Mouse (Mus musculus): ENCODE results near the gene Rpl37.
A peak's percentile ranks its signal among the peaks of the same experiment; 100 is the strongest.
"Not testable (repeated sequence)": the region's sequence is repeated elsewhere in the genome, so short reads cannot be mapped to it uniquely, and the experiment has no call there.

Gene Rpl37

GRCm38 (mm10) chr15:5126456-5126855 lies 10.0 kb downstream of the Rpl37 start:
- DNase-seq = no peak

GRCm38 (mm10) chr15:5127487-5127886 lies 11.0 kb downstream of the Rpl37 start:
- DNase-seq = no peak

DNA sequence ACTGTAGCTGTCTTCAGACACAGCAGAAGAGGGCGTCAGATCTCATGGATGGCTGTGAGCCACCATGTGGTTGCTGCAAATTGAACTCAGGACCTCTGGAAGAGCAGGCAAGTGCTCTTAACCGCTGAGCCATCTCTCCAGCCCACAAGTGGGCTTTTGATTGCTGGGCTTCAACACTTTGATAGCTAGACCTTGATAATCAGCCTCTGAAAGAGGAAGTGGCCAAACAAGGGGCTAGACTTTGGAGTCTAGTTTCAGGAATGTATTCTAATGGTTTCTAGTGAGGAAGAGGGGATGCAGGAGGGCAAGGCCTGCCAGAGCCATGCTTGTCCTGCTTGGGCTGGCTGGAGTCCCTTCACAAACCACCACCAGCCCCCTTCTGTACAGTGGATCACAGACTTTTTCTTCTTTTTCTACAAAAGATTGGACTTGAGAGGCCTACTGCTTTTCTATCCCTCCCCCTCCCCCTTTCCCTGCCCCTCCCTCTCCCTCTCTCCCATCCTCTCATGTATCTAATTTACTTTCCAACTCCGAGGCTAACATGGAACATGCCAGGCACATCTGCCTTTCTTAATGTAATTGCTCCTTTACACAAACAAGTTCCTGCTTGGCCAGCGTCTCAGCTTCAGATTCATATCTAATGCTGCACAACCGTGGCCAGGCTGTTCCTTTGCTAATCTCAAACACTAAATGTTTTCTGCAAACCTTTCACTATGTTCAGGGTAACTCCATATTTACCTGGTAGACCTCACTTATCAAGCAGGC lies 11.9 kb downstream of the Rpl37 start:
- no peak for DNase-seq

GRCm38 (mm10) chr15:5129111-5129805 lies 12.8 kb downstream of the Rpl37 start:
- no peak for DNase-seq

DNA sequence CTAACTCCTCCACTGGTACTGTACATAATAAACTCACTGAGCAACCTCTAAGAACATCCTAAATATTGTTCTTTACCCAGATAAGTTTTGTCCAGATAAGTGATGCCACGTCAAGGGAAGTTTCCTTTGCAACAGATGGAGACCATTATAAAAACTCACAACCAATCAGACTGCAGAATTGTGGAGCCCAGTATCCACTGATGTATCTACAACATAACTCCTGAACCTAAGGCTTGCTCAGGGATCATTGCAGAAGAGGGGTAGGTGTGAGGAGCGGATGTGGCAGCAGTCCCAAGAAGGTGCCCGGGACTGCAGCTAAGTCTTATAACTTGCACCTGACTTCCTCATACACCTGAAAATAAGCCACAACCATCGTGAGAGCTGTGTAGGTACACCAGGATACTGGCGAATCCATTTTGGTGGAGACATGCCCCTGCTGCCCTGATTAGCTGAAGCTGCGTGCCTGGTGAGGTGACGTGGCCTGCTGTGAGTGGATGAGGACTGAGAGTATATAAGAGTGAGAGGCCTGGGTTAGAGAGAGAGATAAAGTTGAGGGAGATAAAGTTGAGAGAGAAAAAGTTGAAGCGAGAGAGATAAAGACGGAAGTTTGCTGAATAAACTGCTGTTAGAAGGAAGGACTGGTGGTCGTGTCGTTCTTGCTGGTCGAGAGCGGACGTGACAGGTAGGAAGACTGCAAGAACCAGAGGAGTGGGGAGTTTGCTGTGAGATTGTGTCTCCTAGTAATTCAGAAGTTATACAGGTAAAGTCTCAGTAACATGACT lies 14.6 kb downstream of the Rpl37 start:
- not testable (repeated sequence) for DNase-seq

GRCm38 (mm10) chr15:5133301-5133700 lies 16.9 kb downstream of the Rpl37 start:
- DNase-seq = no peak

DNA sequence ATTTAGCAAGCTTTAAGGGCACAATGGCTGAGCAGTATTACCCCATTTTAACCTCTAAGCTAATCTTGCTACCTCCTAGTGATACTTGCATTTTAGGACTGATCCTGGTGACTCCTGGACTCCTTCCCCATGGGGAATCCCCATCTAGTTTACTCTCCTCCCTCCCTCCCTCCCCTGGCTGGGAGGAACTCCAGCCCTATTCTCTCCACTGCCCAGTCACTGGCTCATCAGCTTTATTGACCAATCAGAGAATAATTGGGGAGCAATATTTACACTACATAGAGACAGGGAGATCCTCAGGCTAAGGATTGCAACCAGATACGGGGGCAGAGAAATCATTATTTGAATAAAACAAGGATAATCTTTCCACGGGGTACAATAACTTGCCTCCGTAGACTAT lies 17.7 kb downstream of the Rpl37 start:
- no peak for DNase-seq

GRCm38 (mm10) chr15:5134945-5135483 lies 18.6 kb downstream of the Rpl37 start:
- DNase-seq = no peak

- DNase-seq = no peak
Measured at GRCm38 (mm10) chr15:5138021-5138856, 21.8 kb downstream of the Rpl37 start.

GRCm38 (mm10) chr15:5139366-5139765 lies 22.9 kb downstream of the Rpl37 start:
- DNase-seq = no peak

GRCm38 (mm10) chr15:5139863-5140262 lies 23.4 kb downstream of the Rpl37 start:
- DNase-seq = no peak

GRCm38 (mm10) chr15:5140357-5140756 lies 23.9 kb downstream of the Rpl37 start:
- DNase-seq = no peak

DNA sequence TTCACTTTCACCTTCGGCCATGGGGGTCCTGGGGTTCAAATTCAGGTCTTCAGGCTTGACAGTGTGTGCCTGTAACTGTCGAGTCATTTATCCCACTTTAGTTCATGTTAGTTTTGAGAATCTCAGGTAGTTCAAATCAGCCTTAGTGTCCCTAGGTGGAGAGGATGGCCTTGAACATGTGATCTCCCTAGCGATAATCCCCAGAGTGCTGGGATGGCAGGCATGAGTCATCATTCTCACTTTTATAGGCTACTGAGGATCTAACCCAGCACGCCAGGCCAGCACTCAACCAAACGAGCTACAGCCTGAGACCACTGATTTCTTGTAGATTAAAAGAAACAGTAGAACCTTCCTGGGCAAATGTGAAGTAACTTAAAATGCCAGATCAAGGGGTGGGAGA lies 25.6 kb downstream of the Rpl37 start:
- DNase-seq = no peak

DNA sequence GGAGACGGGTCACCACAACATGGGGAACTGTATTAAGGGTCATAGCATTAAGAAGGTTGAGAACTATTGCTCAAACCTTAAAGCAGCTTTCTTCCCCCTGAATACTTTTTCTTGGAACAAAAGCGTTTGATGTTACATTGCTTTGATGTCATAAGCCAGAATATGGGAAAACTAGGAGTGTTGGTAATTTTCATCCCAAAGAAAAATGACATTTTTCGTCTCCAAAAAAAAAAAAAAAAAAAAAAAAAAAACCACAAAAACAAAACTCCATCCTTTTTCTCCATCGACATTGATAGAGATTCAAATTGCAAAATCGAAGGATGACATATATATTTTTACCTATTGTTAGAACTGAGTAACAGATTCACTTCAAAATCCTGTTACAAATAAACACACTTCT lies 26.3 kb downstream of the Rpl37 start:
- DNase-seq = no peak

DNA sequence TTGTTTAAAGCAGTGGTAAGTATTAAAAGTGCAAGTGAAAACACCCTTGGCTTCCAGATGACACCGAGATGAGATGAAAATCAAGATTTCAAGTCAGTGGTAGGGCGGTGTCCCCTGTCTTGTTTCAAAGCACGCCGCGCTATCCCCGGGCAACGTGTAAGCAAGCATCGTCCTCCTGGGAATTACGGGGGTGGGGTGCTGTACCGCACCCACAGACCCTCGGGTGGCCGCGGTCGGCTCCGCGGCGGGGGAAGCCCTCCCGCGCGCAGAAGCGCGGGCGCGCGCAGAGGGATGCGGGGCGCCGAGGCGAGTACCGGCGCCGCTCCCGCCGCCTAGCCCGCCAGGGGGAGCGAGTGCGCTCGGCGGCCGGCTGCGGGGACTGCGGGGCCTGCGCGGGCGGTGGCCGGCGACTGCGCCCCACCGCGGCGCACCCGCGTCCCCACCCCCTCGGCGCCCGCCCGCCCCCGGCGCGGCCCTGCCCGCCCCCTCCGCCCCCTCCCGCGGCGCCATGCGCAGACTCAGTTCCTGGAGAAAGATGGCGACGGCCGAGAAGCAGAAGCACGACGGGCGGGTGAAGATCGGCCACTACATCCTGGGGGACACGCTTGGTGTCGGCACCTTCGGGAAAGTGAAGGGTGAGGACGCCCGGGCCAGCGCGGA lies 27.0 kb downstream of the Rpl37 start, which contains the start of gene Prkaa1:
TSS of gene Prkaa1 (plus strand) at position 501 of the 660 bp plus-strand sequence.
- peak; percentile 71 to 81 for DNase-seq

DNA sequence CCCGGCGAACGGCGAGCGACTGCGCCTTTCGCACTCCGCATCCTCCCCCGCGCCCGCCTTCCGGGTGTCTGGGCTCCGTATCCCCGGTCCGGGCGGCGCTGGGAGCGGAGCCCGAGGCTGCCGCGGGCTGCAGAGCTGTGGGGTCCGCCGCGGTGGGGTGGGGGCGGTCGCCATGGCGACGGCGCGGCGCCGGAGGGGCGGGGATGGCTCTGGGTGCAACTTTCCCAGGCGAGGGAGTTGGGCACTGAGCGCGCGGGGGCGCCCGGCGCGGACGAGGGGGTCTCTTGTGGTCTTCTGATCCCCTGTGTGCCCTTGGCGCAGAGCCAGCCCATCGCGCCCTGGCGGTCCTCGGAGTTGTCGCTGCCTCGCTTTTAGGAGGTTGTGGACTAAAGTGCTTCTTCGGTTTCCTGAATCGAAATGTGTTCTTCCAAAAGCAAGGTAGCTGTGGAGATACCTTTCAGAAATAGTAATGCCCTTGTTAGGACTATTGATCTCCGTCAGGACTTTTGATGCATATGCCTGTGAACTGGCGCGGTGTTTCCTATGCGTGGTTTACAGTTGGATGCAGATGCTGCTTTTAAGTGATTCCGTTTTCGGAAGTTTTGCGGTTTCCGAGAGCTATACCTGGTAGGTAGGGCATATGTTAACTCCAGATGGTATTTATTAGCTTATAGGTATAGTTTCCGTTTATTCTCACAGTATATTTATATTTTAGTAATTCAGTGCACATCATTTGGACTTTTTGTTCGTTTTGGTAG lies 27.8 kb downstream of the Rpl37 start:
- peak; percentile 63 to 67 for DNase-seq

DNA sequence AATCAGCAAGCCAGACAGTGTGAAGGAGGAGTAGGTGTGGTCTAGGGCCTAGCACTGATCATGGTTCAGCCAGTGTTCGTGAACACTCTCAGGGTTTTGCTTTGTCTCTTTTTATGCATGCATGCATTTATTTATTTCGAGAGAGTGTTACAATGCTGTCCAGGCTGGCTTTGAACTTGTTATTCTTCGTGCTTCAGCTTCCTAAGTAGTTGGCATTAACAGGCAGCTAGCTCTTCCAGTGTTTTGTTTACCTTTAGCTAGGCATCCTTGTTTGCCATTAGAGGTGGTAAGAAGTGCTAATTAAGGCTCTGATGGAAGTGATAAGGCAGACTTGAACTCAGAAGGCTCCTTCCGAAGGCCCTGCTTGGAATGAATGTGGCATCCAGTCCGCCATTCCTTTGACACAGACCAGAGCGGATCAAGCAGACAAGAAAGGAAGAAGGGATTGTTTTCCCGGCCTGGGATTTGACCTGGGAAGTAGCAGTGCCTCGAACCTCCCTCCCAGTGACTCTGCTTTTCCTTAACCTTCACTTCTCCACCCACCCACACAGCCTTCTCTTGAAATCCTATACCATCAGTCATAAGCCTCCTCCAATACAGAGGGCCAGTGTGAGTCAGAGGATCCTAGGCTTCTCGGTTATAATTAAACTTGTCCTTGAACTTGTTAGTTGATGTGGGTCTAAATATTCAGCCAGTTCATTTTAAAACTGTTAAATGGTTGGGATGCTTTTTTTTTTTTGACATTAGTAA lies 28.9 kb downstream of the Rpl37 start:
- no peak for DNase-seq

DNA sequence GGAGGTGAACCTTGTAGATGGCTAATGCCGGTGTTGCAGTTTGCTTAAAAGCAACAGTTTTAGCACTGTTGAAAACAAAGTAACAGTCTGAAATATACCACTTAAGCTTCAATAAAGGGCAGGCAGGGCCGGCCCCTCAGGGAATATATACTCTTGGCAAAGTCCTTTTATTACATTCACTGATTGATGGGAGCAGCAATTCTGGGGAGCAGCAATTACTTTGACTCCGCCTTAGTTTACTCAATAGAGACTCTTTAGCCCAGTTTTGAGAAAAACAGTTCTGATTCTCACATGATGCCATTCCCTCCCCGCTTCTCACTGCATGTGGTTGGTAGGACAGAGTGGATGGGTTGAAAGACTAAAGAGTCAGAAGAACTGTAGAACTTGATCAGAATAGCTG lies 32.7 kb downstream of the Rpl37 start:
- DNase-seq = no peak

DNA sequence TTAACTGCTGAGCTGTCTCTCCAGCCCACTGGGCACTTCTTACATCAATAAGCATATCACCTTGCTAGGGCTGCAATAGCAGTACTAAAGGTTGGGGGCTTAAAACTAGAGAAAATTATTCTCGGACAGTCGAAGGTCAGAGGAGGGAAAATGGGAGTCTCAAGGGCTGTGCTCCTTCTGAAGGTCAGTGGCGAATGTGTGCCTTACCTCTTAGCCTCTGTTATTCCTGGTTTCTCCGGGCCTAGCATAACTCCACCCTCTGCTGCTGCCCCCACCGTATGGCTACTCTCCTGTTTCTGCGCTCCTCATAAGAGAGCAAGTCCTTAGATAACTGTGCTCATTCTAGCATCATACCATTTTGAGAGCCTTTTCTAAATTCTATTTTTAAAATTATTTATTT lies 35.7 kb downstream of the Rpl37 start:
- DNase-seq = no peak

DNA sequence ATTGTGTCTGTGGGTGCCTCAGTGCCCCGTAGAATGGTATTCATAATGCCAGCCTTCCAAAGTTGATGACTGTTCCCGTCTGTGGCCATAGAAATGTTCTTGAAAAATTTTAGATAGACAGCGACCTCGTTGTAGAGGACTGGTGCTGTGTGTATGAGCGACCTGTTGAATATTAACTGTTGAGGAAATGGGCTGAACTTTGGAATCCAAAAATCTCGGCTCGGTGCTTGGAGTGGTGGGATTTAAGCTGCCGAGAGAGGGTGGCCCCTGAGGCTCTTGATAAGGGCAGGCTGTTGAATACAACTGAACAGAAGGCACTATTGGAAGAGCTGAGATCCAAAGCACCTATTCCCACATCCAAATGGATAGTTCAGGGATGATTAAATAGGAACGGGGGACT lies 38.2 kb downstream of the Rpl37 start:
- DNase-seq = no peak
